Mouse (Mus musculus): Measurements from ENCODE around the gene 1110002E22Rik.

- TF ChIP-seq CTCF (IDR thresholded peaks at IDR 0.05; ENCODE audit: low read depth): no peak
- no peak for TF ChIP-seq EP300 (IDR thresholded peaks at IDR 0.05; ENCODE audit: low read depth)
Measured at GRCm38 (mm10) chr3:138033986-138034385, 30.9 kb upstream of the 1110002E22Rik start.
